Mouse (Mus musculus) embryonic facial prominence, embryonic 12.5 days (tissue): Measurements from ENCODE around the gene Rangrf. TPM values are rescaled to one million over a fixed set of nuclear protein-coding genes. Genes with fewer than 3 reads are reported as not detected.
"Not testable (repeated sequence)": the region's sequence is repeated elsewhere in the genome, so short reads cannot be mapped to it uniquely, and the experiment has no call there.

ENCODE experiments used
- ATAC-seq: fragments of 200-750 bp; cut with Nextera tagmentation; 2 replicates; pipeline ENCODE4 v1.8.0; 2017; ENCODE audit not compliant: insufficient number of reproducible peaks, insufficient read depth, low FRiP score, low TSS enrichment
- H3K27ac ChIP-seq: fragments of 300-500 bp; sonication (generic); 2 replicates; pipeline ENCODE4 v1.5.1; 2016; ENCODE audit warnings: mild to moderate bottlenecking
- H3K27me3 ChIP-seq: fragments of 300-500 bp; sonication (generic); 2 replicates; pipeline ENCODE4 v1.6.1; 2016; ENCODE audit warnings: mild to moderate bottlenecking, moderate library complexity
- H3K36me3 ChIP-seq: fragments of 300-500 bp; sonication (generic); 2 replicates; pipeline ENCODE4 v1.6.1; 2016; ENCODE audit warnings: mild to moderate bottlenecking
- H3K4me1 ChIP-seq: fragments of 300-500 bp; sonication (generic); 2 replicates; pipeline ENCODE4 v1.6.1; 2016
- H3K4me2 ChIP-seq: fragments of 300-500 bp; sonication (generic); replicated peaks from 2 replicates; pipeline ENCODE4 v1.6.1; 2016; ENCODE audit warnings: mild to moderate bottlenecking, moderate library complexity
- H3K4me3 ChIP-seq: fragments of 300-500 bp; sonication (generic); 2 replicates; pipeline ENCODE4 v1.5.1; 2016; ENCODE audit warnings: mild to moderate bottlenecking
- H3K9ac ChIP-seq: fragments of 300-500 bp; sonication (generic); 2 replicates; pipeline ENCODE4 v1.6.1; 2016; ENCODE audit warnings: mild to moderate bottlenecking, moderate library complexity
- H3K9me3 ChIP-seq: fragments of 300-500 bp; sonication (generic); 2 replicates; pipeline ENCODE4 v1.6.1; 2016; ENCODE audit warnings: mild to moderate bottlenecking, moderate library complexity
- WGBS: fragments of 180-500 bp; shearing (Covaris S2); methylation state at CpG from one replicate; pipeline ENCODE4 v1.1.7; 2016; 5-methylcytosine and 5-hydroxymethylcytosine counted together
- polyA plus RNA-seq: library from polyadenylated mRNA; unstranded; fragments of >200 nt; fragmentation: Nextera tagmentation; extraction: Ambion mirVana; gene quantifications from 2 replicates; pipeline ENCODE4 v1.2.1, GENCODE M21; 2016

Rangrf gene
- polyA plus RNA-seq, 1 experiment from 2014 or later: 59.3 TPM

DNA sequence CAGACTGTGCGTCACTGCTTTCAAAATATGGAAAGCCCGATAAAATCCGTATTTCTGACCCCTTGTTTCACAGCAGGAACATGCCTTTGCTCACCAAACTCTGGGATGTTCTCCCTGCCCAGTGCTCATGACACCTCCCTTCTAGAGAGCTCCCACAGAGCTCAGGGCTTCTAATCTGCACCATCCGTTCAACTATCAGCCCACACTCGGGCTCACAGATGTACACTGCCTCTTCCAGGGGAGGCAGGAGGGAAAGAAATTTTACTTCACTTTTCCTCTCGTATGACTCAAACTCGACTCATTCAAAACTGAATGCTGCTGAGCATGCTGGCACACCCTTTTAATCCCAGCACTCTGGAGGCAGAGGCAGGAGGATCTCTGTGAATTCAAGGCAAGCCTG lies 30.2 kb upstream of the Rangrf start:
- Histone ChIP-seq H3K4me3 (no peak overlapping the region), H3K36me3 (peaks cover 37% of the 10 kb centered on the region), H3K4me2 (no peak overlapping the region), H3K4me1 (peaks cover 8% of the 10 kb centered on the region; the same call in 1 of the 2 replicates), H3K27me3 (no peaks in the 10 kb centered on the region), H3K27ac (no peak overlapping the region), H3K9me3 (no peaks in the 10 kb centered on the region), H3K9ac (no peak overlapping the region)
- 88% methylated on average over 7 of the region's 7 CpGs for WGBS
- ATAC-seq: no peak

DNA sequence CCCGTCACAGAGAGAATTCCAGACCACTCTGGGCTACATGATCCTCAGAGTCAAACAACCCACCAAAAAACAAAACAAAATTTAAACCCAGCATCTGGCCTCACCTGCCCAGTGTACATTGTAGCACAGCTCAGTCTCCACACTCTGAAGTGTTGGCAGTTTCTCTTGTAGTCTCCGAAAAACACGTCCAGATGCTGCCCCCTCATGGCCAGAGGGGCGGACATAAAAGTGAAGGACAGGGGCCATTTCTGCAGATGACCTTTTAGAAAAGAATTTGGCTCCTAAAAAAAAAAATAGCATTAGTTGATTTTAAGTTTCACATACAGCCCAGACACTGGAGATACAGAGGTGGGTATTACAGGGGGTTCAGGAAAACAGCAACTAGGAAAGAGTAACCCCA lies 28.6 kb upstream of the Rangrf start:
- no peak overlapping the region for H3K27ac ChIP-seq
- no peak overlapping the region for H3K4me3 ChIP-seq
- WGBS: 55% methylated on average over 4 of the region's 4 CpGs
- peaks cover 8% of the 10 kb centered on the region; the same call in 1 of the 2 replicates for H3K4me1 ChIP-seq
- H3K9me3 ChIP-seq: no peaks in the 10 kb centered on the region
- no peaks in the 10 kb centered on the region for H3K27me3 ChIP-seq
- no peak overlapping the region for H3K9ac ChIP-seq
- H3K36me3 ChIP-seq: peaks cover 52% of the 10 kb centered on the region
- H3K4me2 ChIP-seq: no peak overlapping the region
- no peak for ATAC-seq

DNA sequence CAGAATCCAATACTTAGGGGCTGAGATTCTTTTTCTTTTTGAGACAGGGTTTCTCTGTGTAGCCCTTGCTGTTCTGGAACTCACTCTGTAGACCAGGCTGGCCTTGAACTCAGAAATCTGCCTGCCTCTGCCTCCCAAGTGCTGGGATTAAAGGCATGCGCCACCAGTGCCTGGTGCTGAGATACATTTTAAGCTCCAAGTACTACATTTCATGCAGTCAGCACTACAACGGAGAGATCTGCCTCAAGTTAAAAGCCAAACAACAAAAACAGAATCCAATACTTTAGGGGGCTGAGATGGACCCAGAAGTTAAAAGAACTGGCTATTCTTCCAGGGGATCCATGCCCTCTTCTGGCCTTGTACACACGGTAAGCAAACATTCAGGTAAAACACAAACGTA lies 27.8 kb upstream of the Rangrf start:
- not testable (repeated sequence) for H3K27me3 ChIP-seq, H3K4me3 ChIP-seq, H3K4me2 ChIP-seq, H3K9ac ChIP-seq, H3K27ac ChIP-seq, H3K9me3 ChIP-seq, ATAC-seq, H3K4me1 ChIP-seq
- 96% methylated on average over 4 of the region's 4 CpGs for WGBS
- H3K36me3 ChIP-seq: peaks cover 60% of the 10 kb centered on the region

DNA sequence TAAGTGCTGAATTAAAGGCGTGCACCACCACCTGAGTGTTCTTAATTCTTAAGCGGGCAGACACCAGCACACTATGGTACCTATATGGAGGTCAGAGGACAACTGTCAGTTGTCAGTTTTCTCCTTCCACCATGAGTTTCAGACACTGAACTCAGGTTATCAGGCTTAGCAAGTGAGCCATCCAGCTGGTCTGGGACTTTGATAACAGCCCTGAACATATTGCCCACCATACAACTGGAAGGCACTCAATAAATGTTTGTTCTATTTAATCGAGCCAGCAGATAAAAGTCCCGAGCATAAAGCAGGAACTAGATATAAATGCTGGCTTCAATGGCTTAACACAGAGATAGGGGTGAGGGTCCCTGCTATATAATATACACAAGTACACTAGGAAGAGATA lies 22.1 kb upstream of the Rangrf start:
- Histone ChIP-seq H3K4me3 (no peak overlapping the region), H3K27ac (no peak overlapping the region), H3K36me3 (peaks cover 91% of the 10 kb centered on the region), H3K9me3 (no peaks in the 10 kb centered on the region), H3K4me1 (no peaks in the 10 kb centered on the region), H3K9ac (no peak overlapping the region), H3K27me3 (no peaks in the 10 kb centered on the region), H3K4me2 (no peak overlapping the region)
- ATAC-seq: no peak
- 93% methylated on average over 4 of the region's 4 CpGs for WGBS

DNA sequence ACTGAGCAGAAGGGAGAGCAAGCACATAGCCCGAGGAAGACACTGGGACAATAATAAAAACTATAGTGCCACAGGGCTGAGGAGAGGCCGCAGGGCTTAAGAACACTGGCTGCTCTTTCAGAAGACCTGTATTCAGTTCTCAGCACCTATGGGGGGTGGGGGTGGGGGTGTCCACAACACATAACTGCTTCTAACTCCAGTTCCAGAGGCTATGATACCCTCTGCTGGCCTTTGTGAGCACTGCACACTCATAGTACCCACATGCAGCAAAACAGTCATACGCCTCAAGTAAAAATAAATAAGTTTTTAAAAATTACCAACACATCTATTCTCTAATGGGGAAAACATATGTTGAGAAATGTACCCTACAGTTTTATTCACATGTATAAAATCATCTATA lies 19.4 kb upstream of the Rangrf start:
- Histone ChIP-seq H3K9ac (no peak overlapping the region), H3K27me3 (no peaks in the 10 kb centered on the region), H3K4me3 (no peak overlapping the region), H3K4me2 (no peak overlapping the region), H3K4me1 (no peaks in the 10 kb centered on the region), H3K36me3 (peaks cover 91% of the 10 kb centered on the region), H3K27ac (no peak overlapping the region), H3K9me3 (no peaks in the 10 kb centered on the region)
- 96% methylated on average over 3 of the region's 3 CpGs for WGBS
- no peak for ATAC-seq

DNA sequence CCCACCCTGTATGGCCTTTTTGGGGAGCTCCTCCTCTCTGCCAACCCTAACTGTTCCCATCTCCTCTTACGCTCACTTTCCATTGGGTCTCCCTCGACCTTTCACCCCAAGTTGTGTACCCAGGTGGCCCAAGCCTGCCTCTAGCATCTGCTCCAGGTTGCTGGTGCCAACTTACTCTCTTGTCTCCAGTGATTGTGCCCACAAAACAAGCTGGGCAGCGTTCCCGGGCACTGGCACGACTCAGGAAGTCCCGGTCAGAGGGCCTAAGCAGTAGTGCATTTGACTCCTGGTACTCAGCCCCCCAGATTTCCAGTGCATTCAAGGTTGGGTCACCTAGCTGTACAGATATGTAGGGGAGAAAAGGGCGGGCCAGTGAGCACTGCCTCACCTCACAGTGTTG lies 18.1 kb upstream of the Rangrf start:
- WGBS: 91% methylated on average over 7 of the region's 7 CpGs
- no peak for ATAC-seq
- no peak overlapping the region for H3K4me3 ChIP-seq
- no peaks in the 10 kb centered on the region for H3K27me3 ChIP-seq
- H3K4me2 ChIP-seq: no peak overlapping the region
- no peaks in the 10 kb centered on the region for H3K9me3 ChIP-seq
- no peak overlapping the region for H3K27ac ChIP-seq
- peaks cover 88% of the 10 kb centered on the region for H3K36me3 ChIP-seq
- H3K4me1 ChIP-seq: no peaks in the 10 kb centered on the region
- no peak overlapping the region for H3K9ac ChIP-seq

DNA sequence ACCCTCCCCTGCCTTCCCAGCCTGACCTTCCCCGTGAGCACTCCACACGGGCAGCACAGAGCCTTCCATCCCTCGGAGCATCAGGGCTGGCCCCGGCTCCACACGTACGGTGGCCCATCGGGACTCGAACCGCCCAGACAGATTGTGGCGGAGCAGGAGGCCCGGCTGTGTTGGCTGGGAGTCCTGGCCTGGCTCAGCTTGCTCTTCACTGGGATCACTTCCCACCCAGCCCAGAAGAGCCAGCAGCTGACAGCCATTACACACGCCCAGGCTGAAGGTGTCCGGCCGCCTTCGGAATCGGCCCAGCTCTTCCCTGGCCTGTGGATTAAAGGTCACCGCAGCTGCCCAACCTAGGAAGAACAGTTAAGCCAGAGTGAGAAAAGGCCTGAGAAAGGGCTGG lies 13.4 kb upstream of the Rangrf start:
- Histone ChIP-seq H3K9ac (no peak overlapping the region), H3K36me3 (peaks cover 69% of the 10 kb centered on the region), H3K27me3 (no peaks in the 10 kb centered on the region), H3K4me1 (no peaks in the 10 kb centered on the region), H3K9me3 (no peaks in the 10 kb centered on the region), H3K27ac (no peak overlapping the region), H3K4me3 (no peak overlapping the region), H3K4me2 (no peak overlapping the region)
- 0 out of 2 replicates have a peak, but pooled peaks have one; percentile 28 for ATAC-seq
- WGBS: 93% methylated on average over 17 of the region's 17 CpGs

DNA sequence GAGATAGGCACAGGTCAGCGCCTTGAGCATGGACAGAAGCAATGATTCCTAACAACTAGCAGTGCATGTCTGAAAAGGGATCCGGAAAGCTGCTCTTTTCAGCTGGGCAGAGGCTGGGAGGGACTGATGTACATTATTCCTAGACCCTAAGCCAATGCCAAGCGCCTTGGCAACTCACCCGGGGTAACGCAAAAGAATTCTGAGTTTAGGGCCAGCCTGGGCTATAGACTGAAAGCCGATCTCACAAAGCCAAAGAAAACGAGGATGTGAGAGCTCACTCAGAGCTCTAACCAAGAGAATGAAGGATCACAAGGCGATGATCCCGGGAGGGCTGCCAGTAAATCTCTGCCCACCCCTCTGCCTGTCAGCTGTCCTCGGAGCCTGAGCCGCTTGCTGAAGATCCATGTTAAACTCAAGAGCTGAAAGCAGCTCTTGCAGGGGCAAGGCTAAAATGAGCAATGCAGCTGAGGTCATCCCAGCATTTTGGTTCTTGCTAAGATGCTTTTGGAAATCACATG lies 12.4 kb upstream of the Rangrf start:
- H3K4me1 ChIP-seq: no peaks in the 10 kb centered on the region
- peaks cover 60% of the 10 kb centered on the region for H3K36me3 ChIP-seq
- H3K4me2 ChIP-seq: no peak overlapping the region
- no peak for ATAC-seq
- 91% methylated on average over 11 of the region's 11 CpGs for WGBS
- no peak overlapping the region for H3K4me3 ChIP-seq
- no peaks in the 10 kb centered on the region for H3K9me3 ChIP-seq
- H3K27ac ChIP-seq: no peak overlapping the region
- no peak overlapping the region for H3K9ac ChIP-seq
- H3K27me3 ChIP-seq: no peaks in the 10 kb centered on the region

DNA sequence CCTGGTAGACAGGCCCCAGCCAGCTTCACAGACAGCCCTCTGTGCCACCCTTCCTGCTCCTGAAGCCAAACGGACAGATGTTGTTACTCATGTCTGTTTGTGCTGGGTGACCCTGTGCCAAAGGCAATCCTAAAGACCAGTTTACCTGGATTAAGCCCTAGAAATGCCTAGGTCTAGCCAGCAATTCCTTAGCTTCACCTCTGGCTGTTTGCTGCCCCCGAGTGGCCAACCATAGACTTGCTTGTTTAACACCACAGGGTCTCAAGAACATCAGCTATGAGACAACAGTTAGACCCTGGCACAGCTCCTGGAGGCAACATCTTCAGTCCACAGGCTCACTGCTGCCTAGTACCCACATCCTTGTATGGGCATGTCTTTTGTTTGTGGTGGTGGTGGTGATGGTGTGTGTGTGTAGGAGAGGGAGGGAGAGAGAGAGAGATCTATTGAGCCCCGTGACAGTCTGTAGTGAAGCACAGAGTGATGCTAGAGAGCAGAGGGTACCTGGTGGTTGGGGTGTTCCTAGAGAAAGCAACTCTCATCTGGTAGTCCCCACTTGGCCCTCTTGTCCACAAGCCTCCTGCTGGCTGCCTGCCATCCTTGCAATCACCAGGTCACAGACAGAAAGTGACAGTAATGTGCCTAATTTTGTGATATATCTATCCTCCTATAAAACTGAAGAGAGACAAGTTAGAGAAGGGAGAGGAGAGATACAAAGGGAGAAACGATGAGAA lies 7.8 kb upstream of the Rangrf start:
- Histone ChIP-seq H3K4me3 (no peak overlapping the region), H3K4me1 (no peaks in the 10 kb centered on the region), H3K27me3 (no peaks in the 10 kb centered on the region), H3K36me3 (peaks cover 18% of the 10 kb centered on the region), H3K27ac (no peak overlapping the region), H3K9me3 (no peaks in the 10 kb centered on the region), H3K4me2 (no peak overlapping the region), H3K9ac (no peak overlapping the region)
- 0 out of 2 replicates have a peak, but pooled peaks have one; percentile 35 for ATAC-seq
- WGBS: 27% methylated on average over 4 of the region's 4 CpGs

DNA sequence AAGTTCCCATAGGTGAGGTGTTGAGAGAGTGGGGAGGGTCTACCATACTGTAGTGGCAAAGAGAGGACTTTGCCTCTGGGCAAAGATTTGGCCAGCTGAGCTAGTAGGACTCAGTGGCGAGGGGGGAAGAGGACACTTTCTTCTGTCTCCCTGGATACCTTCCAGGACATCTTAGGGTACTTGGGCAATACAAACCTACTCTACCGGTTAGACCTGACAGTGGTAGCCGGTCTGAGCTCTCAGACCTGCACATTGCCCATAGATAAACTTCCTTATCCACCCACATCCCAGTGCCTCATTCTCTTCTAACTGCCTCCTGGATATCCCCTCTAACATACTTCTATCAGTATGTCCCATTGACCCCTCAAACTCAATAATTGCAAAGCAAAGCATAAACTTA lies 5.9 kb upstream of the Rangrf start:
- ATAC-seq: no peak
- Histone ChIP-seq H3K4me3 (no peak overlapping the region), H3K4me2 (no peak overlapping the region), H3K4me1 (no peaks in the 10 kb centered on the region), H3K9me3 (no peaks in the 10 kb centered on the region), H3K27me3 (no peaks in the 10 kb centered on the region), H3K27ac (no peak overlapping the region), H3K36me3 (peaks cover 2% of the 10 kb centered on the region; the same call in 1 of the 2 replicates), H3K9ac (no peak overlapping the region)
- 59% methylated on average over 3 of the region's 3 CpGs for WGBS

DNA sequence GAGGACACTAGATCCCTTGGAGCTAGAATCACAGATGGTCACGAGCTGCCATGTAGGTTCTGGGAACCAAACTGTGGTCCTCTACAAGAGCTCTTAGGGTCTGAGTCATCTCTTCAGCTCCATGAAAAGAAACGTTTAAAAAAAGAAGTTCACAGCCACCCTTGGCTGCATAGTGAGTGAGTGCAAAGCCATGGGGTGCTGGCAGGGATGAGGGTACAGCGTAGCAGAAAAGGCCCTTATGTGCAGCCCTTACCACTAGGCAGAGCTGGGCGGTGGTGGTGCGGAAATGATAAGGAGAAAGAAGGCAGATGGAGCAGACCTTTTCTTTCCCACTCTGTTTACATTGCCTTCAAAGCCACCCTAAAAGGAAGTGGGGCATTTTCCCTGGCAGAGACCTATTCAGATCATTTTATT lies 4.3 kb upstream of the Rangrf start:
- H3K4me1 ChIP-seq: no peaks in the 10 kb centered on the region
- no peak overlapping the region for H3K9ac ChIP-seq
- ATAC-seq: no peak
- 63% methylated on average over 5 of the region's 5 CpGs for WGBS
- no peaks in the 10 kb centered on the region for H3K9me3 ChIP-seq
- no peak overlapping the region for H3K4me3 ChIP-seq
- H3K27me3 ChIP-seq: no peaks in the 10 kb centered on the region
- H3K4me2 ChIP-seq: no peak overlapping the region
- no peaks in the 10 kb centered on the region for H3K36me3 ChIP-seq
- H3K27ac ChIP-seq: no peak overlapping the region

DNA sequence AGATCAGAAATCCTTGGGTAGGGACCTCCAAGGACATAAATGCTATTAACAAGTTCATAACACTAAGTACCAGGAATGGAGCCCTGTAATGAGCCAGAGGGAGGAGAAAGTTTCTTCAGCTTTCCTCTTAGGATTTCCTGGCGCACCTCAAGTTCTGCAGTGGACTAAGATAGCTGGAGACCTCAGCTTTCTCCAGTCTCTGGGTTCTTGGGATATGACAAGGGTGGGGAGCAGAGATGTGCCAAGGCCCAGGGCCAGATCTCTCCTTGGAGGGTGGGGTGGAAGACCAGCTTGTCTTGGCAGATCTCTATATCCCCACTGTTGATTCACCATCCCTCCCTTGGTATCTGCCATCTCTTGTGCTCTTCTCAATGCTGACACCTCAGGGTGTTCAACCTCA lies 616 bp upstream of the Rangrf start:
- Histone ChIP-seq H3K4me1 (peaks cover 7% of the 10 kb centered on the region), H3K27me3 (no peaks in the 10 kb centered on the region), H3K9me3 (no peaks in the 10 kb centered on the region), H3K27ac (no peak overlapping the region), H3K36me3 (no peaks in the 10 kb centered on the region), H3K4me3 (no peak overlapping the region), H3K9ac (no peak overlapping the region), H3K4me2 (no peak overlapping the region)
- no peak for ATAC-seq
- WGBS: 87% methylated on average over 1 of the region's 1 CpGs
